Mouse (Mus musculus): ENCODE data around the gene Col5a1.

Col5a1 gene

DNA sequence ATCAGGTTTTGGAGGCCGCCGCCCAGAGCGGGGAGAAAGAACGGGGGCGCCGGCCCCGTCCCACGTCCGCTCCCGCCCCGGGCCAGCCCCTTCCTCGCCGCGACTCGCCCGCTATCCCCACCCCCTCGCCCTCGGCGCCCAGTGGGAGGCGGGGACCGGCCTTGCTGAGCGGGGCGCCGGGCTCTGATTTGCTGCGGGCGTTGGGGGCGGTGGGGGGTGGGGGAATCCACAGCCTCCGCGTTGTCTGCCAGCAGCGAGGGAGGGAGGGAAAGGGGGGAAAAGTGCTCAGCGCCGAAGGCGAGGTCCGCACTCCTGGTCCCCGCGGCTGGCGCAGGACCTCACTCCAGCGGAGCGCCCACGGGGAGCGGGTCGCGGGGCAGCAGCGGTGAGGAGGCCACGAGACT, at the start of gene Col5a1:
Col5a1 (plus strand) TSS at position 278 of the 404 bp plus-strand sequence.
- in situ Hi-C loops (cut with MseI, MboI) = loop anchor here (5.0 to 10.0 kb wide), 2 partner anchors 111 to 114 kb away; no protein-coding TSS in a partner anchor

DNA sequence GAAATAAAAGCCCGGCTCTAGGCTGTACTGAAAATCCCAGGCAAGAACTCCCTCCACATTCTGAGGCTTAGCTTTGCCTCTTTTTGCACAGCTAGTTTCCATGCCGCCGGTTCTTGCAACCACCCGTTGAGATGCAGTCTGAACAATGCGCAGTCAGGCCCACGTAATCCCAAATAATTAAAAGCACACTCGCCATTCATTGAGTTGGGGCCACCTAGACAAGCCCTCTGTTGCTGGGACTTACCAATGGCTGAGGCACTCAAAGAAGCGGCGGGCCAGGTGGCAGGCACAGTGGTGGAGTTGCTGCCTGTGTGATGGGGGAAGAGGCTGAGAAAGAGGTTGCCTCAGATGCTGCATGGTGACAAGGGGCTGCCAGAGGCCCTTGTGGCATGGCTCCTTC, 48.1 kb upstream of the Col5a1 start:
- in situ Hi-C loops (cut with MseI, MboI) = no loop called here

DNA sequence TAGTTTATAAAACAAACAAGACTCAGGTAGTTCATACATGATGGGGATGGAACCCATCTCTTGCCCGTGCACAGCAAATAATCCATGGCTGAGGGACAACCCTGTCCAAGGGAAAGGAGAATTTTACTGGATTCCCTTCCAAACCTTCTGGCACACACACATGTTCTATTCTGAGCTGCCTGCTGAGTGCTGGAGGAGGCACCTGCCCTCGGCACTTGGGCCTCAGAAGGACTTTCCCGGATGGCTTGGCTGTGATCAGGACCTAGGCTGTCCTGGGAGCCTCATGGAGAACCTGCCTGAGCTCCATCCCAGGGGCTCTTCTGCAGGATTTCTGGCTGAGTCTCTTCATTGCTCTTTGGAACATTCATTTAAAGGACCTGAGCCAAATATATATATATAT, 45.3 kb upstream of the Col5a1 start:
- in situ Hi-C loops (cut with MseI, MboI) = no loop called here

DNA sequence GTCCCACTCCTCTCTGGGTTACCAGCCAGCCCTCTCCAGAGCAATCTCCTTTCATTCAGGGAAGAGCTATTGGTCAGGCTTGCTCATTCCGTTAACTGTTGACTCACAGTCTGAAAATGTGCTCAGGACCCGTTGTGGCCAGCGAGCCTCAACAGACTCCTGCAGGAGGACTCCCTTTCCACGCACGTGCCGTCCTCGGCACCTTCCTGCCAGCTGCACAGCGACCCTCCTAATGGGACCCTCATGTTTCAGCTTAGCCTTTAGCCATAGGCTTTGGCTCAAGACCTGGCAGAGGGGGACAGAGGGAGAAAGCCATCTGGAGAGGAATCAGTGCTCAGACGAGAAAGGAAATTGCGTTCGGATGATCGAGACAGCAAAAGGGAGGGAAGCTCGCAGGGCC, 43.3 kb upstream of the Col5a1 start:
- in situ Hi-C loops (cut with MseI, MboI) = no loop called here

GRCm38 (mm10) chr2:27844885-27845284, 41.3 kb upstream of the Col5a1 start:
- in situ Hi-C loops (cut with MseI, MboI) = no loop called here

DNA sequence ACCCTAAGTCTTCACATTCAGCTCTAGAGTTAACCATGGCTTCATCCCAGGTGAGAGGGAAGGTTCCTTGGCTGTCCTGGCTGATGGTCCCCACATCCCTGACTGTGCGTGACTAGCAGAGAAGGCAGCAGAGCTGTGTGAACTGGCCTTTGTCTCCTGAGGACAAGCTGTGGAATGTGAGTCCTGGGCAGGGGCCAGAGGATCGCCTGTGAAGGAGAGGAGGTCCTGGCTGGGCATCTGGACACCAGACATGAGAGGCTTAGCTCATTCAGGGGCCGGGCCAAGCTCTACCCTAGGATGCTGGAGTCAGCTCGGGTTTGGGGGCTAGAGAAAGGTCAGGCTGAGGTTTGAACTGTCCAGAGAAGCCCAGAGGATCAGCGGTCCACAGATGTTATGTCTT, 39.2 kb upstream of the Col5a1 start:
- in situ Hi-C loops (cut with MseI, MboI) = no loop called here

- in situ Hi-C loops (cut with MseI, MboI) = no loop called here
These were observed 38.3 kb upstream of the Col5a1 start for GRCm38 (mm10) chr2:27847851-27848435.

DNA sequence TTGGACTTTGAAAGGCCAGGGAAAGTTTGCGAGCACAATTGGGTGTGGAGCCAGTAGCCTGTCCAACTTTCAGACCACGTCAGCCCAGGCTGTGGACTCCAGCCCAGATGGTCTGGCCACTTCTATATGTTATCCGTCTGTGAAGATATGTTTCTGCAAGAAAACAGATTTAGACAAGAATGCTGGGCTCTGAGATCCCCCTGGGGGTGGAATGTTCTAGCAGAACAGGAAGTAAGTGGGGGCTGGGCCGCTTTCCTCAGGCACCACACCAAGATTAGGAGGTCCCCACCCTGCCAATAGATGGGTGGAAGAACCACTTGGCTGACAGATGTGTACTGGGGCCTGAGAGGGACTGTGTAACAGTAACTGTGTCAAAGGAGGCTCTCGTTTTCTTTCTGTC, 37.8 kb upstream of the Col5a1 start:
- in situ Hi-C loops (cut with MseI, MboI) = no loop called here

DNA sequence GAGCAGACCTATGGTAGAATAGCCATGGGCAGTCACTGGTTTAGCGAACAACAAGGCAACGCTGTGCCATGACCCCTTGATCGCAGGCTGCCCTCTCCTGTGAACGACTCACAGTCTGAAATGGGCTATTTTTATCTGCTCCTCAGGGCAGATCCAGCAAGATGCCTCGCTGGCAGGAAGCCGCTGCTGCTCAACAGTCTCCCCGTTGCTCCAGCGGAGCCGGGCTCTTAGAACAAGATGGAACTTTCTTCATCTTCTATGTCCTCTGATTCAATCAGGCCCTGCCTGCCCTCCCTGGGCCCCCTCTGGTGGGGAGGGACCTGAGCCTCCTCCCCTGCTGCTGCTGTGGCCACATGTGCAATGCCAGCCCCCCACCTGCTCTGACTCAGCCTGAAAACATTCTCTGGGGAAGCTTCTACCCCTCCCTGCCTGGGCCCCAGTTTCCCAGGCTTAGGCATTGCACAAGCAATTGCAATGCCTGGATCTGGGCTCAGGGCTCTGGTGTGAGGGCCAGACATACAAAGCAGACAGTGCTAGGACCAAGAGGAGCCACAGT, 27.8 kb upstream of the Col5a1 start:
- in situ Hi-C loops (cut with MseI, MboI) = no loop called here

DNA sequence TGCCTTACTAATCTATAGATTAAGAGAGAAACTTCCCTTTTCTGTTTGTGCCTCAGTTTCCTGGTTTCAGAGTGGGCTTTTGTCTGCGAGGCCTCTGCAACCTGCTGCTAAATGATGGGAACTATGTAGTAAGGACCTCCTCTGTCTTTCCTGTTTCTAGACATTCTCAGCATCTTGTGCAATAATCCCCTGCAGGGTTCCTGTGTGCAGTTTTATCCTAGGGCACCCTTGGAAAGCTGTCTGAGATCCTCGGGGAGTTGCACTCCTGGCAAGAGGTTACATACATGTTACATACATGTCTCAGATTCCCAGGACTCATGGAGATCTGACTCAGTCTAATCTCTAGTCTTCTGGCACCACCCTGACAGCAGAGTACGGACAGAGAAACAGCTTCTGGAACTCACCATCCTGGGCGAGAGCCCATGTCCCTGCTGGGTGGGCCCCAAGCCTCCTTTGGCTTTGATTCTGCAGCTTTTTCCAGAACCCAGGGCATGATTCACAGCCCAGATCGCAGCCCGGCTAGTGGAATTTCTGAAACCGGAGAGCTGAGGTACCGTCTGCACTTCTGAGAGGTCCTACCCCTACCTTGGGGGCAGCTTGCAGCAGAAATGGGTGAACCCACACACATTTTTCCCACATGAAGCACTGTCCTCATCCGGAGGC, 24.5 kb upstream of the Col5a1 start:
- in situ Hi-C loops (cut with MseI, MboI) = no loop called here

DNA sequence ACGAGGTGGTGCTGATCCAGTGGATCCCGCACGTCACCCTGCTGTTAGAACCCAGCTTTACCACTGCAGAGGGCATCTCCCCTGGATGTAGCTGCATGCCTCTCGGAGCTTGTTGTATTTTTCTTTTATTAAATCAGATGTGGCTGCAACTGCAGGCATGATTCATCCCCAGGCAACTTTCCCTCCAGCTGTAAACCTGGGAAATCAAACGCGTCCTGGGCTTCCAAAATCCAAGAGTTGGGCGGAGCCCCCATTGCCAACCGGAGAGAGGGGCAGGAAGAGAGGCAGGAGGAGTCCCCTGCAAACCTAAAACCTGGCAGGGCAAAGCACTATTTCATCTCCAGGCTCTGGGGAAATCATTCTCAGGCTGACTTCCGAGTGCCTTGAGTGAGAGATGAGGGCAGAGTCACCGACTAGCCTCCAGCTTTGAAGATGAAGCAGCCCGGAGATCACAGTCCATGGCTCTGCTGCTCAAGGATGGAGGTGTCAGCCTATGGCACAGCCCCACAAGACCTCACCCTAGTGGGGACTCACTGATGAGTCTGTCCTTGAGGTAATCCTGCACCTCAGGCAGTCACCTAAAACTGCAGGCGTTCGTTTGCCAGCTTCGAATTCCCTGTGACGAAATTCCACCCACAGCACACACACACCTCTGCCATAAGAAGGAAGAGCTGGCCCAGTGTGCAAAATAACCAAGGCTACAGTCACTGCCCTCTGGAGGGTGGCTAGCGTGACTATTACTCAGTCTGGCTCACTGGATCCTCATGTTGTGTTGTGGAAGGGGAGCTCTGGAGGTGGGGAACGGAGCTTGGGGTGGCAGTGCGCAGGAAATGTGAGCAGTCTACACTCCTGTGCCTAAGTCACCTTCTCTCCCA, 21.5 kb upstream of the Col5a1 start:
- in situ Hi-C loops (cut with MseI, MboI) = no loop called here

DNA sequence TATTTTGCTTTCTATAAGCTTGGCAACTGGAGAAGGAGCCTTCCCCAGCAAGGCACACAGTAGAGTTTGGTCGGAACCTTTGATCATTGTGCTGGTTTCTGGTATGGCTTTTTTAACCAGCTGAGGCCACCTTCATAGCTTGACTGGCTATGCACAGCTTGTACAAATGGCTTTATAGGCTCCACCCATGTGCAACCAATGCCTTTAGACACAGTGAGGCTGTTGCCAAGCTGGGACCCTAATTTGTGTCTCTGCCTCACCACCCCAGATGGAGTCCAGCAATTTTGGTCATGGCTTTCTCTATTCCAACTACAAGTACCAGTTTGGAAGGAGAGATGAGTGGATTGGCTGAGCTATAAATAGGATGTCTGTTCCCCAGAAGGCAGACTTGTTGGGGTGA, 15.6 kb upstream of the Col5a1 start:
- in situ Hi-C loops (cut with MseI, MboI) = no loop called here

- in situ Hi-C loops (cut with MseI, MboI) = no loop called here
These were observed 15.2 kb upstream of the Col5a1 start for GRCm38 (mm10) chr2:27871056-27871455.

GRCm38 (mm10) chr2:27872276-27872675, 13.9 kb upstream of the Col5a1 start:
- in situ Hi-C loops (cut with MseI, MboI) = no loop called here

GRCm38 (mm10) chr2:27873030-27873429, 13.2 kb upstream of the Col5a1 start:
- in situ Hi-C loops (cut with MseI, MboI) = no loop called here

DNA sequence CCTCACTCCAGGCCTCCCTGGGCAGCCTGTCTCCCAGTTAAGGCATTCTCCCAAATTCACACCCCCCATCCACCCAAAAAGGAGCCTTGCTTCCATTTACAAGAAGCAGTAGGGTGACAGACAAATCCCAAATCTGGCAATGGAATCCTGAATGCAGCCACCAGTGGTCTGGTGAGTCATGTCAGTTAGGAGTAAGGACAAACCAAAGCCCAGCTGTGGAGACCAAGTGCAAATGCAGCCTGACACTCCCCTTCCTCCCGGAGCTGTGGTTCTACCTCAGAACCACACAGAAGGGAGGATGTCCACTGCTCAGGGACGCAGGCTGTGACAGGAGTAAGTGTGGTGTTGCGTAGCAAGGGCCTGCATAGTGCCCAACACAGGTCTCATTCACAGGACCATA, 11.6 kb upstream of the Col5a1 start:
- in situ Hi-C loops (cut with MseI, MboI) = no loop called here

- in situ Hi-C loops (cut with MseI, MboI) = no loop called here
These were observed 11.0 kb upstream of the Col5a1 start for GRCm38 (mm10) chr2:27875231-27875630.

DNA sequence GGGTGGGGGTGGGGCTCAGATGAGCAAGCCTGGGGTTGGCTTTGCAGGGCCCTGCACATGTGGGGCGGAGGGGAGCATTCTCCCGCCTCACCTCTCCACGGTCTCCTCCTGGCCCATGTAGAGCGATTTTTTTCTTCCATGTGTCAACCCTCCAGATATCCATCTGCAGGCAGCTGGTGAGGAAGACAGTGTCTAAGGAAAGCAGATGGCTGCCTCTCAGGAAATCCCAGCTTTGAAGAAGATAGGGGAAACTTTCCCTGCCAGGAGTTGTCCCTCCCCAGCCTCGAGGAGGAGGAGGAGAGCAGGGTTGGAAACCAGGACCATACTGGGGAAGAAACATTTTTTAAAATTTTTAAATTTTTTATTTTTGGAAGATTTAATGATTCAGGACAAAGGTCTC, 10.4 kb upstream of the Col5a1 start:
- in situ Hi-C loops (cut with MseI, MboI) = no loop called here

GRCm38 (mm10) chr2:27876724-27877504, 9.3 kb upstream of the Col5a1 start:
- in situ Hi-C loops (cut with MseI, MboI) = no loop called here

DNA sequence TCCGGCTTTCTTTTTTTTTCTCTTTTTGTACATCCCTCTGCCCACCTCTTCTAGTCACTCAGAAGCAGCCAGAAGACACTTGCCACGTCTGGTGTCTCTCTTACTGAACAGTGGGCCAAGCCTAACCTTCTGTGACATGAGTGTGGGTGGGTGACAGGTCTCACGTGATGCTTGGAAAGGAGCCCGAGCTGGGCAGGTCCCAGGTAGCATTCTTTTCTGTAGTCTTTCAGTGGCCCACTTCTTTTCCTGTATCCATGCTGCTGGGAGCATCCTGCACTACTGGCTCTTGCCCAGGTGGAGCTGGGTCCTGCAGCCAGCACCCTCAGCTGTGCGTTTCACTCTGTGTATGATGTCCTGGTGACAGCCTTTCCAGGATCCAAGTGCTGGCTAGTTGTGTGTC, 8.2 kb upstream of the Col5a1 start:
- in situ Hi-C loops (cut with MseI, MboI) = no loop called here

GRCm38 (mm10) chr2:27883276-27883675, 2.9 kb upstream of the Col5a1 start:
- in situ Hi-C loops (cut with MseI, MboI) = loop anchor here in 1 of 2 experiments (10.0 kb wide), 1 partner anchor 108 kb away; no protein-coding TSS in a partner anchor
